Mouse (Mus musculus): ENCODE results near the gene Prg3. TPM values are rescaled to one million over a fixed set of nuclear protein-coding genes. Genes with fewer than 3 reads are reported as not detected.

Gene Prg3
- polyA plus RNA-seq, 1 experiment from 2014 or later: not detected

DNA sequence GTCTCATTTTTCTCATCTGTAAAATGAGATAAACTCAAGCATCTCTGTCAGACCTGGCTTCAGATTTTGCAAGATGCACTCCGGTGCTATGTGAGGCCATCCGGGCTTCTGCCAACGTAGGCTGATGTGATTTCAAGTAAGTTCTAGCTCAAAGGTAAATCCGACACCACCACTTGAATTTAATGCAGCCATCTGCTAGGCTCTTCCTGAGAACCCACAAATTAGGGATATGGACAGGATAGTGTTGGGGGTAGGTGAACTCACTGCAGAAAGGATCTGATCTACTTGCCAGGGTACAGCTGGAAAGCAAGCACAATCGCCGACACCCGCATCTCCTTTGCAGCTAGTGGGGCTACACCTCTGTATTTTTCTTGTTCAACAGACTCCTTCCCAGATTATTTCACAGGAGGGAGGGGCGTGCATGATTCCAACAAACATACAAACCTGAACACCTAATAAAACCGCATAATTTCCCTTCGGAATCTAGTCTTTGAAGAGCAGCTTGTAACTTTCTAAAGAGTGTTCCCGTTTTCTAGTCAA is 48.6 kb downstream of the Prg3 start:
- peak; percentile 21 for ATAC-seq (ENCODE audit: low FRiP score, low TSS enrichment)
- Histone ChIP-seq H3K4me2 (replicated peaks; ENCODE audit: low read depth) (peak overlapping the region; percentile 80), H3K27me3 (ENCODE audit: control insufficient read depth, insufficient read depth, low read length) (no peaks in the 10 kb centered on the region), H3K27ac (replicated peaks) (0 out of 2 replicates have a peak overlapping the region, but pooled peaks have one; percentile 49), H3K36me3 (ENCODE audit: control insufficient read depth, insufficient read depth, low read length) (peaks cover 15% of the 10 kb centered on the region), H3K4me3 (ENCODE audit: low read depth, low read length) (peak overlapping the region; percentile 83), H3K9me3 (ENCODE audit: control insufficient read depth, low read length) (no peaks in the 10 kb centered on the region), H3K4me1 (replicated peaks; ENCODE audit: control insufficient read depth, insufficient read depth) (no peaks in the 10 kb centered on the region), H3K9ac (ENCODE audit: low read length) (peak overlapping the region; percentile 94)
- DNase-seq (ENCODE audit: low spot score): no peak
- TF ChIP-seq EP300 (optimal IDR thresholded peaks at IDR 0.05) (no peak), CTCF (IDR thresholded peaks at IDR 0.05; ENCODE audit: low read depth) (no peak)
- 7% methylated on average over 11 of the region's 11 CpGs for WGBS

DNA sequence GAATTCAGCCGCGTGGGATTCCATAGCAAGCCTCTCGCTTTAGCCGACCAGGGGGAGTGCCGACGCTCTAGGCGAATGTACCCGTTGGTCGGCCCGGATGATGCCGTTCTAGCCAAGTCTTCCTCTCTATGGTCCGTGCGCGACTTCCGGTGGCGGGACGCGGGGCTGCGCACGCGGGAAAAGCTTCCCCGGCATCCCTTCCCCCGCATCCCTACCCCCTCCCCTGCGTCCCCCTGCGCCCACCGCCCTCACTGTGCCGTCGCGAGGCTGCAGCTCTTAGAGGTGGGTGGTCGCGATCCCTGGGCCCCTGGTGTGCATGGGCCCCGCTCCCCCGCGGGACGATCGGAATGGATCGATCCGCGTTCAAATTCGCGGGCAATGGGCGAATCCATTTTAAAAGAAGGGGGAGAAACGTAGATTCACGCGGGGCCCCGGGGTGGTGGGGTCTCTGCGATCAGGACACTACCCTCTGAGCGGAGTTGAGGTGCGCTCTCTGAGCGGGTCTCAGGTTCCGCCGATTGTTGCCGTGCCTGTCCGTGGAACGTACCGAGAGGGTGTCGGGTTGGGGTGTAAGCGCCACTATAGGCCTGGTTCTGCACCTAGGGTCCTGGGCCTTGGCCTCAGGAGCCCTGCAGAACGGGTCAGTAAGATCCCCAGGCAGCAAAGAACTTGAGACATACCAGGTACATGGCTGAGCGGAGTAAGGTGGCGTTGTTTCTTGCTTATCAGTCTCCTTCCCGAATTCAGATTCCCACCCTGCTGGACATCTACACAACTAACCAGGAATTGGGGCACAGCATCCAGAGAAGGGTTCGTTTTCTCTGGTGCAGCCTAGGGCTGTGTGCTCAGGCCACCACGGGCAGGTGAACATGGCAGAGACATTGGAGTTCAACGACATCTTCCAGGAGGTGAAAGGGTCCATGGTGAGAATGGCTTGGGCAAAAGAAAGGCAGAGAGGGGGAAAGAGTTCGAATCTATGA is 49.3 kb downstream of the Prg3 start, which contains the start of the genes Ssrp1 and P2rx3:
Gene Ssrp1, plus strand, starts transcription at position 188 of the 980 bp plus-strand sequence.
Gene P2rx3, minus strand, starts transcription at position 416 of the 980 bp plus-strand sequence.
- no peaks in the 10 kb centered on the region for H3K27me3 ChIP-seq (ENCODE audit: control insufficient read depth, insufficient read depth, low read length)
- peak within 1 kb of the TSS; percentile 83 for H3K4me3 ChIP-seq (ENCODE audit: low read depth, low read length)
- peak within 1 kb of the TSS; percentile 89 for H3K27ac ChIP-seq (replicated peaks)
- WGBS: 1% methylated on average over 66 of the region's 66 CpGs
- DNase-seq (ENCODE audit: low spot score) (peak; percentile 91), ATAC-seq (ENCODE audit: low FRiP score, low TSS enrichment) (peak; percentile 96)
- TF ChIP-seq EP300 (optimal IDR thresholded peaks at IDR 0.05) (no peak), CTCF (IDR thresholded peaks at IDR 0.05; ENCODE audit: low read depth) (peak; percentile 26; the same call in 1 of the 2 replicates)
- no peaks in the 10 kb centered on the region for H3K9me3 ChIP-seq (ENCODE audit: control insufficient read depth, low read length)
- peak within 1 kb of the TSS; percentile 80 for H3K4me2 ChIP-seq (replicated peaks; ENCODE audit: low read depth)
- H3K9ac ChIP-seq (ENCODE audit: low read length): peak within 1 kb of the TSS; percentile 94
- no peaks in the 10 kb centered on the region for H3K4me1 ChIP-seq (replicated peaks; ENCODE audit: control insufficient read depth, insufficient read depth)
- peaks cover 19% of the 10 kb centered on the region for H3K36me3 ChIP-seq (ENCODE audit: control insufficient read depth, insufficient read depth, low read length)

DNA sequence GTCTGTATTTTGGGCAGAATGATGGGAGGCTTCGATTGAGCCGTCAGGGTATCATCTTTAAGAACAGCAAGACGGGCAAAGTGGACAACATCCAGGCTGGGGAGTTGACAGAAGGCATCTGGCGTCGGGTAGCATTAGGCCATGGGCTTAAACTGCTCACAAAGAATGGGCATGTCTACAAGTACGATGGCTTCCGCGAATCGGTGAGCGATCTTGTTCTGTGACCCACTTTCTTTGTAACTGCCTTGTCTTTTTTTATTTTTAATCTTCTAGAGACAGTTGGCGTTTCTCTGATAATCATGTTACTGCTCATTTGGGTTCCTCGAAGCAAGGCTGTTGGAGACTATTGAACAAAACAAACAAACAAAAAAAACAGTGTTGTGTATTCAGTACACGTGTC is 50.3 kb downstream of the Prg3 start:
- DNase-seq (ENCODE audit: low spot score): no peak
- H3K4me3 ChIP-seq (ENCODE audit: low read depth, low read length): peak overlapping the region; percentile 83
- H3K9ac ChIP-seq (ENCODE audit: low read length): peak overlapping the region; percentile 94
- no peak for TF ChIP-seq CTCF (IDR thresholded peaks at IDR 0.05; ENCODE audit: low read depth)
- no peak for TF ChIP-seq EP300 (optimal IDR thresholded peaks at IDR 0.05)
- H3K4me2 ChIP-seq (replicated peaks; ENCODE audit: low read depth): peak overlapping the region; percentile 80
- H3K27me3 ChIP-seq (ENCODE audit: control insufficient read depth, insufficient read depth, low read length): no peaks in the 10 kb centered on the region
- 71% methylated on average over 13 of the region's 13 CpGs for WGBS
- ATAC-seq (ENCODE audit: low FRiP score, low TSS enrichment): no peak
- no peaks in the 10 kb centered on the region for H3K4me1 ChIP-seq (replicated peaks; ENCODE audit: control insufficient read depth, insufficient read depth)
- peaks cover 25% of the 10 kb centered on the region for H3K36me3 ChIP-seq (ENCODE audit: control insufficient read depth, insufficient read depth, low read length)
- H3K9me3 ChIP-seq (ENCODE audit: control insufficient read depth, low read length): no peaks in the 10 kb centered on the region
- 0 out of 2 replicates have a peak overlapping the region, but pooled peaks have one; percentile 89 for H3K27ac ChIP-seq (replicated peaks)

Other genes starting within 250 kb of the Prg3 start
- gene Gm19426, start 244.6 kb upstream of the Prg3 start, polyA plus RNA-seq (2015; fragmentation: Nextera tagmentation; extraction: Ambion mirVana): 3.8 and 3.9 TPM in 2 replicates
- 101 and 103 TPM in 2 replicates for gene Serping1, start 212.8 kb upstream of the Prg3 start, polyA plus RNA-seq (2015; fragmentation: Nextera tagmentation; extraction: Ambion mirVana)
- 27.6 and 28.6 TPM in 2 replicates for gene Ube2l6, start 189.4 kb upstream of the Prg3 start, polyA plus RNA-seq (2015; fragmentation: Nextera tagmentation; extraction: Ambion mirVana)
- gene Smtnl1, start 165.6 kb upstream of the Prg3 start, polyA plus RNA-seq (2015; fragmentation: Nextera tagmentation; extraction: Ambion mirVana): 0.05 TPM in 1 of 2 replicates, not detected in the other
- gene Timm10, start 161.2 kb upstream of the Prg3 start, polyA plus RNA-seq (2015; fragmentation: Nextera tagmentation; extraction: Ambion mirVana): 37.7 and 42.3 TPM in 2 replicates
- gene Slc43a1, start 149.4 kb upstream of the Prg3 start, polyA plus RNA-seq (2015; fragmentation: Nextera tagmentation; extraction: Ambion mirVana): 5.1 and 5.4 TPM in 2 replicates
- gene Rtn4rl2, start 101.5 kb upstream of the Prg3 start, polyA plus RNA-seq (2015; fragmentation: Nextera tagmentation; extraction: Ambion mirVana): 0.41 and 0.53 TPM in 2 replicates
- 14.3 and 16.5 TPM in 2 replicates for gene Slc43a3, start 51.6 kb upstream of the Prg3 start, polyA plus RNA-seq (2015; fragmentation: Nextera tagmentation; extraction: Ambion mirVana)
- gene Prg2, start 7.8 kb upstream of the Prg3 start, polyA plus RNA-seq (2015; fragmentation: Nextera tagmentation; extraction: Ambion mirVana): 0.16 TPM in 1 of 2 replicates, not detected in the other
- gene Ssrp1, start 49.0 kb downstream of the Prg3 start, polyA plus RNA-seq (2015; fragmentation: Nextera tagmentation; extraction: Ambion mirVana): 84.8 and 90.0 TPM in 2 replicates
- gene P2rx3, start 49.2 kb downstream of the Prg3 start, polyA plus RNA-seq (2015; fragmentation: Nextera tagmentation; extraction: Ambion mirVana): 0.62 and 0.73 TPM in 2 replicates
- 32.9 and 34.0 TPM in 2 replicates for gene Tnks1bp1, start 59.8 kb downstream of the Prg3 start, polyA plus RNA-seq (2015; fragmentation: Nextera tagmentation; extraction: Ambion mirVana)
- gene Aplnr, start 148.0 kb downstream of the Prg3 start, polyA plus RNA-seq (2015; fragmentation: Nextera tagmentation; extraction: Ambion mirVana): 25.1 and 28.0 TPM in 2 replicates
- 1.1 and 1.2 TPM in 2 replicates for gene Lrrc55, start 209.0 kb downstream of the Prg3 start, polyA plus RNA-seq (2015; fragmentation: Nextera tagmentation; extraction: Ambion mirVana)